Mouse (Mus musculus) intestine, embryonic 14.5 days (tissue): ENCODE measurements at regions not wholly inside any gene's neighbourhood (a gene's known extent, or its start where the extent isn't known, plus 50 kb on each side); places are given as distances from the start of the nearest gene placed in this dataset.

Experiments
- ATAC-seq: fragments of 200-750 bp; cut with Nextera tagmentation; replicated peaks from 2 replicates; pipeline ENCODE4 v1.8.0; 2017; ENCODE audit warnings: low read depth, moderate number of reproducible peaks, moderate TSS enrichment, moderate library complexity; ENCODE audit not compliant: low FRiP score, low TSS enrichment
- DNase-seq: peaks from one replicate; pipeline ENCODE4 v3.0.0-alpha.2; 2018; ENCODE audit warnings: low spot score
- H3K27ac ChIP-seq: fragments of 300-500 bp; sonication (generic); 2 replicates; pipeline ENCODE4 v1.5.1; 2014; ENCODE audit warnings: low read depth, mild to moderate bottlenecking, control low read depth
- H3K27me3 ChIP-seq: fragments of 300-500 bp; sonication (generic); replicated peaks from 2 replicates; pipeline ENCODE4 v1.6.1; 2014; ENCODE audit warnings: low read length, control low read depth; ENCODE audit not compliant: control insufficient read depth, insufficient read depth
- H3K36me3 ChIP-seq: fragments of 300-500 bp; sonication (generic); 2 replicates; pipeline ENCODE4 v1.6.1; 2014; ENCODE audit warnings: low read length, control low read depth; ENCODE audit not compliant: control insufficient read depth, insufficient read depth
- H3K4me1 ChIP-seq: fragments of 300-500 bp; sonication (generic); replicated peaks from 2 replicates; pipeline ENCODE4 v1.6.1; 2014; ENCODE audit warnings: low read length, control low read depth, mixed read lengths; ENCODE audit not compliant: control insufficient read depth, insufficient read depth
- H3K4me2 ChIP-seq: fragments of 300-500 bp; sonication (generic); 2 replicates; pipeline ENCODE4 v1.6.1; 2014; ENCODE audit warnings: low read length
- H3K4me3 ChIP-seq: fragments of 300-500 bp; sonication (generic); 2 replicates; pipeline ENCODE4 v1.5.1; 2014; ENCODE audit warnings: low read depth, low read length, control low read depth, mixed read lengths
- H3K9ac ChIP-seq: fragments of 300-500 bp; sonication (generic); 2 replicates; pipeline ENCODE4 v1.6.1; 2014; ENCODE audit warnings: mild to moderate bottlenecking, low read length
- H3K9me3 ChIP-seq: fragments of 300-500 bp; sonication (generic); 2 replicates; pipeline ENCODE4 v1.6.1; 2016; ENCODE audit warnings: low read length, control low read depth; ENCODE audit not compliant: control insufficient read depth
- WGBS: fragments of 180-500 bp; shearing (Covaris S2); extraction: QIAGEN DNeasy Blood & Tissue Kit; methylation state at CpG from one replicate; pipeline ENCODE4 v1.1.7; 2014; 5-methylcytosine and 5-hydroxymethylcytosine counted together

DNA sequence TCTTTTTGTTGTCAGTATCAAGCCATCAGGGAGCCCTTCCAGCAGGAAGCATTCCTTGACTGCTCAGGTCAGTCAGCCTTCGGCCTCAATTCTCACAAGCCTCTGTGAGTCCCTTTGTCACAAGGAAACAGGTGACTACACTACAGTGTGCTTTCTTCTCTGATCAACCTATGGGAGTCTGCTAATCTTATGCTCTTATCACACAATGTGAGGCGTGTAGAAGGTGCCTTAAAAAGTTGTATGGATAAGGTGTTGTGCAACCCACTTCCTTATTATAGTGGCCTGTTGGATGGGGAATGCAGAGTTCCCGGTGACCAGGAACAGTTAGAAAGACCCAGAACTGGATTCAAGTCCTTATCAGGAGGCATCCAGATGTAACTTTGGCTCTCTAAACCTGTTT lies 260.2 kb downstream of the Gm12728 start:
- WGBS: 59% methylated on average over 3 of the region's 3 CpGs

DNA sequence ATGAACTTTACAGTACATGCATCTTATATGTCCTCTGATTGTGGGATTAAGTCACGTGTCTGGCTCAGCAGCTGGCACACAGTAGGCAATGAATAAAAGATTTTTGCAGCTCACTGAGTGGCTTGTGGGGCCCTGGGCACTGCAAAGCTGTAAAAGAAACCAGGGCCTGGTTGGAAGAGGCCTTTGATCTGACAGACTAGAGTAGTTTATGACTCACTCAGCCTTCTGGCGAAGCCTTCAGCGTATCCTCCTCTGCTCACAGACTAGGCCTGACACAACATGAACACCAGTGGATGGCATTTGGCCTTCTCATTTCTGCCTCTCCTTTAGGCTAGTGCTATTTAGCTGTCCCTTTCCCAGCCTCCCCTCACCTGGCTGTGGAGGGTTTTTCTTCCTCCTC lies 260.6 kb downstream of the Gm12728 start:
- Histone ChIP-seq H3K27me3 (no peaks in the 10 kb centered on the region), H3K36me3 (no peaks in the 10 kb centered on the region), H3K4me2 (no peak overlapping the region), H3K9me3 (no peaks in the 10 kb centered on the region), H3K4me3 (no peak overlapping the region), H3K9ac (no peak overlapping the region), H3K27ac (0 out of 2 replicates have a peak overlapping the region, but pooled peaks have one; percentile 1), H3K4me1 (peaks cover 8% of the 10 kb centered on the region; the same call in 1 of the 2 replicates)
- 65% methylated on average over 3 of the region's 3 CpGs for WGBS
- peak; percentile 58 for DNase-seq
- ATAC-seq: peak; percentile 78

More for the DNA sequence above, 260.2 kb downstream of the Gm12728 start:
- H3K4me3 ChIP-seq: no peak overlapping the region
- no peaks in the 10 kb centered on the region for H3K36me3 ChIP-seq
- DNase-seq: peak; percentile 52
- H3K9ac ChIP-seq: no peak overlapping the region
- H3K27ac ChIP-seq: 0 out of 2 replicates have a peak overlapping the region, but pooled peaks have one; percentile 1
- no peaks in the 10 kb centered on the region for H3K9me3 ChIP-seq
- H3K27me3 ChIP-seq: no peaks in the 10 kb centered on the region
- peak; percentile 83 for ATAC-seq
- H3K4me1 ChIP-seq: peaks cover 8% of the 10 kb centered on the region; the same call in 1 of the 2 replicates
- H3K4me2 ChIP-seq: no peak overlapping the region

DNA sequence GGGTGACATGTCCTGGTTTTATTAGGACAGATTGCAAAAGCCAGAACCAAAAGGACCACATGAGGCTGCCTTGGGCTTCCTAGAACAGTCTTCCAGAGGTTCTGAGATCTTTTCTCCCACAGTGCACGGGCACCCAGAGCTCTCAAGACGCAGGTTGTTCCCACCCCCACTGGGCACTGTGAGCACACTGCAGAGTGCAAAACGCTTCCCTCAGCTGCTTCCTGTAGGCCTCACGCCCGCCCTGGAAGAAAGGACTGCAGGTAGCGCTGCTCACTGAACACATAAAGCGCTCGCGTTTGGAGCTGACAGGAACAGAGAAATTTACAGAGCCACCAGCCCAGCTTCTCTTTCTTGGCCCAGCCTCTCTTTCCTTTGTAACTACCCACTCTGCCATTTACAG lies 262.5 kb upstream of the Usp24 start:
- no peak overlapping the region for H3K9ac ChIP-seq
- ATAC-seq: no peak
- peak; percentile 56 for DNase-seq
- H3K27ac ChIP-seq: no peak overlapping the region
- no peaks in the 10 kb centered on the region for H3K9me3 ChIP-seq
- H3K4me1 ChIP-seq: peaks cover 8% of the 10 kb centered on the region; the same call in 1 of the 2 replicates
- no peaks in the 10 kb centered on the region for H3K27me3 ChIP-seq
- H3K36me3 ChIP-seq: no peaks in the 10 kb centered on the region
- no peak overlapping the region for H3K4me3 ChIP-seq
- WGBS: 24% methylated on average over 9 of the region's 9 CpGs
- H3K4me2 ChIP-seq: no peak overlapping the region

DNA sequence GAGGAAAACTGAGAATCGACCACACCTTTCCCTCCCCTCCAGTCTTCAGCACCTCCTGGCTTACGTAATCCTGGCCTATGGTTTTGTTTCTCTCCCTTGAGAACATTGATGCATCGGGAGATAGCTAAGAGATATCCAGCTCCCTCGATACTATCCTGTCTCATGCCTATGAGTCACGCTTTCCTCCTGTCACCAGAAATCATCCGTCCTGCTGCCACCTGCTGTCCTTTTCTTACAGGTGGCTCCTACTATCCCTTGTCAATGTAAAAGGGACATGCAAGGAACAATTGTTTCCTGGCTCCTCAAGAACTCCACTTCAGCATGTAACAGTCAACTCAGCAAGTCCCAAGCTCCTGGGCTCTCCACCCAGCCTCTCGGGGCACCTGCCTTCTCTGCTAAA lies 261.7 kb upstream of the Usp24 start:
- Histone ChIP-seq H3K27ac (no peak overlapping the region), H3K4me1 (peaks cover 8% of the 10 kb centered on the region; the same call in 1 of the 2 replicates), H3K4me2 (no peak overlapping the region), H3K27me3 (no peaks in the 10 kb centered on the region), H3K9me3 (no peaks in the 10 kb centered on the region), H3K4me3 (no peak overlapping the region), H3K9ac (no peak overlapping the region), H3K36me3 (no peaks in the 10 kb centered on the region)
- ATAC-seq (no peak), DNase-seq (peak; percentile 51)
- 66% methylated on average over 7 of the region's 7 CpGs for WGBS

DNA sequence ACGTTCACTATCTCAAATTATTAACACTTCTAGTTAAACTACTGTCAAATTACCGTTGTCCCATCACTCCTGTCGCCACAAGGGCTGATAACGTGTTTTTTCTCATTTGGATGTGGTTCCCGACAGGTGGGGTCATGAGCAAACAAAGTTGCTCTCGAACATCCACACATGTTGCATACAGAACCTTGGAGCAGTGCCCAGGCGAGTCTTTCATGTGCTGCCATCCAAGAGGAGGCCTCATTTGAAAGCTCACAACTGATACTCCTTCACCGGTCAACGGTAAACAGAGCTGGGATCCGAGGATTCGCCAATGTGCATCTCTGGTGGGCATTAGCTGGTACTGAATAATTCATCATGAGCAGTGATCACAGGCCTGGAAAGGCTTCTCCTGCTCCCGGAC lies 253.4 kb upstream of the Usp24 start:
- H3K9me3 ChIP-seq: no peaks in the 10 kb centered on the region
- H3K27me3 ChIP-seq: no peaks in the 10 kb centered on the region
- H3K9ac ChIP-seq: no peak overlapping the region
- no peaks in the 10 kb centered on the region for H3K4me1 ChIP-seq
- no peak overlapping the region for H3K4me3 ChIP-seq
- no peaks in the 10 kb centered on the region for H3K36me3 ChIP-seq
- no peak overlapping the region for H3K27ac ChIP-seq
- no peak for DNase-seq
- ATAC-seq: no peak
- H3K4me2 ChIP-seq: no peak overlapping the region
- WGBS: 76% methylated on average over 12 of the region's 12 CpGs

DNA sequence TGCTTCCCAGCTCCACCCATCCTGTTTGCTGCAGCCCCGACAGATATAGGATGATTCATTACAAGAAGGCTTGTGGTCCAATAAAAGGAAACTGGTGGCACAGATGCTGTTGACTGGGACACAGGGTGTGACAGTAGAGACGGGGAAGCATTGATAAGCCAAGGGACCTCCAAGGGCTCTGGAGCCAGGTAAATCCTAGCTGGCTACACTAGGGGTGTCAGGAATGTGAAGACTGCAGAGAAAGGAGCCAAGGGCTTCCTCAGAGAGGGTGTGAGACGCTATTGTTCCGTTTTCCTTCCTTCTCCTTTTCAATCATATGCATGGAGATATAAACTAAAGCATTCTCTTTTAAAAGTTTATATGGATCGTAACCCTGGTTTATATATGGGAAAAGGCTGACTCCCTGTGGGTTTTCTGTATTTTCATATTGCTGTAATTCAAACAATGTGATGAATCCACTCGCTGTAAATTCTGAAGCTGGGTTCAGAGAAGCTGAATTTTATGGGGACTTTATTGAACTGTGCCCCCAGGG lies 252.1 kb upstream of the Usp24 start:
- WGBS: 44% methylated on average over 6 of the region's 6 CpGs
- ATAC-seq (no peak), DNase-seq (no peak)
- no peaks in the 10 kb centered on the region for H3K4me1 ChIP-seq
- H3K36me3 ChIP-seq: no peaks in the 10 kb centered on the region
- no peaks in the 10 kb centered on the region for H3K9me3 ChIP-seq
- H3K27me3 ChIP-seq: no peaks in the 10 kb centered on the region
- H3K9ac ChIP-seq: no peak overlapping the region
- H3K27ac ChIP-seq: no peak overlapping the region
- no peak overlapping the region for H3K4me2 ChIP-seq
- no peak overlapping the region for H3K4me3 ChIP-seq

DNA sequence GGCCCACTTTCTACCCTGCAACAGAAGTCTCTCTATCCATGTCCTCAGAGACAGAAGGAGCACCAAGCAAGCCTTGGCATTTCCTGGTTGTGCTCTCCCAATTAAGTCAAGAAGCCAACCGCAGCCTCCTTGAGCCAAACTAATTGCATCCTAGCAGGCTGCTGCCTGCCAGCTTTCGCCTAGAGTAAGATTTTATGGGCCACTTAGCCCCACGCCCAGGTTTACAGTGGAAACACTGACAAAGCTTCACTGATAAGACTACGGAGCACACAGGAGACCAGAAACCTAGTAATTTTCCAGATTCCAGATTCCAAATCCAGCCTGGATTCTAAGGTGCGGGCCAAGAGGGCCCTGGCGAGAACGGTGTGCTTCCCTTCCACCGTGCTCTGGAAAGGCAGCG lies 249.0 kb upstream of the Usp24 start:
- 60% methylated on average over 9 of the region's 9 CpGs for WGBS
- H3K4me1 ChIP-seq: no peaks in the 10 kb centered on the region
- no peak overlapping the region for H3K27ac ChIP-seq
- DNase-seq: no peak
- no peak overlapping the region for H3K9ac ChIP-seq
- H3K36me3 ChIP-seq: no peaks in the 10 kb centered on the region
- ATAC-seq: no peak
- no peak overlapping the region for H3K4me3 ChIP-seq
- no peaks in the 10 kb centered on the region for H3K27me3 ChIP-seq
- no peak overlapping the region for H3K4me2 ChIP-seq
- no peaks in the 10 kb centered on the region for H3K9me3 ChIP-seq

DNA sequence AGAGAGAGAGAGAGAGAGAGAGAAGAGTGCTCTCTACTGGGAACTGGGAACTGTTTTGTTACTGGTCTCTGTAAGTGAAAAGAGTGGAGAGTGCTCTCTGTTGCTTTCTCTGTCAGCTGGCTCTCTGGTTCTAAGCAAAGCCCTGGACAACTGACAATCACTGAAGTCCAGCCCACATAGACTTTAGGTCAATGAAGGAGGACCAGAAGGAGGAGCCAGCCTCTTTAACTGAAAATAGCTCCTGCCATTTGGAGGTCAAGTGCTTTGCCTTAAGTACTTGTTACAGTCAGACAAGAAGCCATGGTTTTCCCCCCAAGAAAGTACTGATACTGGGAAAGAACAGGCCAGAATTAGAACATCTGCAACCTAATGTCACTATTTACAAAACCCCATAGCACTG lies 232.5 kb upstream of the Usp24 start:
- no peak for ATAC-seq

DNA sequence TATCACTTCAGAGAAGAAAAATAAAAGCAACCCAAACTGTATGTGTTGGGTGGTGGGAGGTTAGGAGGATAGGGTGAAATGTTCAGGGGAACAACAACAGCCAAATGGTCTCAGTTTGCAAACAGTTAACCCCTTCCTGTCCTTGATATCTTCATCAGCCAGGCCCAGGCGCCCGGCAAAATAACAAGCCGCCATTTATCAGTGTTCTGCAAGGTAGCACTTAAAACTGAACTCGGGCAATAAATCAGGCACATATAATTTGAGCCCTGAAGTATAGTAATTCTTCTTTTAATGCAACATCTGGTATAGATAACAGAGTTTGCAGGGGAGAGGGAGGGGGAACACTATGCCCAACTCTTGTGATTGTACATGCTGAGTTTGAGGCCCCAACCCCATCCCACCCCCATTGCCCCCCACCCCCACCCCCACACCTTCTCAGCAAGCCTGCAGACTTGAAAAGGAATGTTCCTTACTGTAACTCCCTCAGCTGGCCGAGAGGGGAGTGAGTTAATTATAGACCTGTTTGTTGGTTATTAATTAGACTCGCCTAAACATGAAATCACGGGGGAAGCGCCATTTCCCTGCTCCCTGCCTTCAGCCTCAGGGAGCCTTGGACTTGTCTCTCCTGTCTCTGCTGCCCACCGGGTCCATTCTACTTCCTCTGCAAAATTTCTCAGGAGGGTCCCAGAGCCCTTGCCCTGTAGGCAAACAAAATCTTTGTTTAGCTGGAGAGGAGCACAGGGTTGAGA lies 223.9 kb upstream of the Usp24 start:
- no peak overlapping the region for H3K4me2 ChIP-seq
- DNase-seq (no peak), ATAC-seq (no peak)

More for the DNA sequence above, 232.5 kb upstream of the Usp24 start:
- no peak for DNase-seq
- Histone ChIP-seq H3K9me3 (peaks cover 2% of the 10 kb centered on the region; the same call in 1 of the 2 replicates), H3K4me2 (no peak overlapping the region), H3K36me3 (no peaks in the 10 kb centered on the region), H3K27ac (no peak overlapping the region), H3K4me1 (no peaks in the 10 kb centered on the region), H3K27me3 (no peaks in the 10 kb centered on the region), H3K9ac (no peak overlapping the region), H3K4me3 (no peak overlapping the region)

More for the DNA sequence above, 223.9 kb upstream of the Usp24 start:
- Histone ChIP-seq H3K4me3 (no peak overlapping the region), H3K9me3 (no peaks in the 10 kb centered on the region), H3K36me3 (no peaks in the 10 kb centered on the region), H3K27me3 (no peaks in the 10 kb centered on the region), H3K4me1 (peaks cover 5% of the 10 kb centered on the region; the same call in 1 of the 2 replicates), H3K27ac (no peak overlapping the region), H3K9ac (no peak overlapping the region)
- 40% methylated on average over 9 of the region's 9 CpGs for WGBS
